Mouse (Mus musculus): ENCODE measurements around the gene Elmo2. TPM values are rescaled to one million over a fixed set of nuclear protein-coding genes. Genes with fewer than 3 reads are reported as not detected.

The Elmo2 gene
- total and polyA plus RNA-seq, 3 experiments: 17.4 to 27.6 TPM; not detected in 1

GRCm38 (mm10) chr2:165349466-165349865, 23.2 kb upstream of the Elmo2 start:
- no peaks in the 10 kb centered on the region for H3K27me3 ChIP-seq (ENCODE audit: control insufficient read depth in 1 of 2, insufficient read depth in 2 of 2, low read length in 2 of 2)
- H3K9ac ChIP-seq (ENCODE audit: control insufficient read depth, low read depth, low read length, poor library complexity, severe bottlenecking): no peak overlapping the region
- no peak for DNase-seq (ENCODE audit: low read depth, low spot score)
- H3K27ac ChIP-seq (ENCODE audit: control insufficient read depth, low read depth, low read length): no peak overlapping the region
- no peaks in the 10 kb centered on the region for H3K79me2 ChIP-seq (ENCODE audit: control insufficient read depth, insufficient read depth, low read length, poor library complexity)
- no peaks in the 10 kb centered on the region for H3K4me1 ChIP-seq (ENCODE audit: control insufficient read depth in 1 of 2, insufficient read depth in 2 of 2, low read length in 2 of 2)
- no peaks in the 10 kb centered on the region for H3K9me3 ChIP-seq (replicated peaks; ENCODE audit: insufficient read depth, low read length)
- no peaks in the 10 kb centered on the region for H3K36me3 ChIP-seq (ENCODE audit: control insufficient read depth in 1 of 2, insufficient read depth in 2 of 2, low read length in 2 of 2)
- no peak overlapping the region for H3K4me3 ChIP-seq (ENCODE audit: control insufficient read depth in 1 of 2, insufficient read depth in 1 of 2, low read depth in 2 of 2, low read length in 2 of 2)
- no peak for TF ChIP-seq RCOR1 (IDR thresholded peaks at IDR 0.05; ENCODE audit: low read depth, low read length)

- Histone ChIP-seq H3K9ac (ENCODE audit: control insufficient read depth, low read depth, low read length, poor library complexity, severe bottlenecking) (no peak overlapping the region), H3K27me3 (ENCODE audit: control insufficient read depth in 1 of 2, insufficient read depth in 2 of 2, low read length in 2 of 2) (no peaks in the 10 kb centered on the region), H3K4me3 (ENCODE audit: control insufficient read depth in 1 of 2, insufficient read depth in 1 of 2, low read depth in 2 of 2, low read length in 2 of 2) (no peak overlapping the region), H3K79me2 (ENCODE audit: control insufficient read depth, insufficient read depth, low read length, poor library complexity) (no peaks in the 10 kb centered on the region), H3K36me3 (ENCODE audit: control insufficient read depth in 1 of 2, insufficient read depth in 2 of 2, low read length in 2 of 2) (no peaks in the 10 kb centered on the region), H3K4me1 (ENCODE audit: control insufficient read depth in 1 of 2, insufficient read depth in 2 of 2, low read length in 2 of 2) (no peaks in the 10 kb centered on the region), H3K27ac (ENCODE audit: control insufficient read depth, low read depth, low read length) (no peak overlapping the region), H3K9me3 (replicated peaks; ENCODE audit: insufficient read depth, low read length) (no peaks in the 10 kb centered on the region)
- TF ChIP-seq GATA1 (IDR thresholded peaks at IDR 0.05; ENCODE audit: low read depth, low read length) (no peak), MYB (IDR thresholded peaks at IDR 0.05; ENCODE audit: low read depth, low read length) (no peak), RCOR1 (IDR thresholded peaks at IDR 0.05; ENCODE audit: low read depth, low read length) (no peak)
- DNase-seq (ENCODE audit: low read depth, low spot score): no peak
These were observed 19.9 kb upstream of the Elmo2 start for GRCm38 (mm10) chr2:165346180-165346579.

DNA sequence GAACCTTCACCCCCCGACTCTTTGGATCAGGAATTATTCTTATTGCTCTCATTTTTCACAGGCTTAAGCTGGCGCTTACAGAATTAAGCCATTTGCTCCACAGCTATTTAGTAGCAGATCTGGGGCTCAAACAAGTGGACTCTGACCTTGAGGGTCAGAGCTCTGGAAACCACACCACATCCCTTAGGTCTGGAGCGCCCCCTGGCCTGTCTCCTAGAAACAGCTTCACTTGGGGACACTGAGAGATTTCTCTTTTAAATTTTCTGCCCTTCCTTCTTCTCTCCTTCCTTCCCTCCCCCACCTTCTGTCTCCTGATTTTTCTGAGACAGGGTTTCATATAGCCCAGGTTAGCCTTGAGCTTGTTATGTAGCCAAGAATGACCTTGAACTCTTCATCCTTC, 10.9 kb upstream of the Elmo2 start:
- Histone ChIP-seq H3K27ac (ENCODE audit: control insufficient read depth, low read depth, low read length) (no peak overlapping the region), H3K36me3 (ENCODE audit: control insufficient read depth in 1 of 2, insufficient read depth in 2 of 2, low read length in 2 of 2) (peaks cover 0 to 5% of the 10 kb centered on the region in 2 experiments; a peak in 2 of 4 replicates), H3K27me3 (ENCODE audit: control insufficient read depth in 1 of 2, insufficient read depth in 2 of 2, low read length in 2 of 2) (no peaks in the 10 kb centered on the region), H3K9ac (ENCODE audit: control insufficient read depth, low read depth, low read length, poor library complexity, severe bottlenecking) (no peak overlapping the region), H3K4me3 (ENCODE audit: control insufficient read depth in 1 of 2, insufficient read depth in 1 of 2, low read depth in 2 of 2, low read length in 2 of 2) (no peak overlapping the region), H3K9me3 (replicated peaks; ENCODE audit: insufficient read depth, low read length) (no peaks in the 10 kb centered on the region), H3K4me1 (ENCODE audit: control insufficient read depth in 1 of 2, insufficient read depth in 2 of 2, low read length in 2 of 2) (peaks cover 0 to 11% of the 10 kb centered on the region in 2 experiments; a peak in 2 of 4 replicates), H3K79me2 (ENCODE audit: control insufficient read depth, insufficient read depth, low read length, poor library complexity) (no peaks in the 10 kb centered on the region)
- DNase-seq (ENCODE audit: low read depth, low spot score): no peak
- TF ChIP-seq MEF2A (IDR thresholded peaks at IDR 0.05; ENCODE audit: extremely low read depth, insufficient replicate concordance, low read depth, low read length, poor library complexity, severe bottlenecking) (no peak), SMC3 (IDR thresholded peaks at IDR 0.05; ENCODE audit: low read depth, low read length) (peak; percentile 62), NRF1 (IDR thresholded peaks at IDR 0.05; ENCODE audit: insufficient read depth, low read depth, low read length, poor library complexity, severe bottlenecking) (no peak), CHD1 (IDR thresholded peaks at IDR 0.05; ENCODE audit: low read depth, low read length) (no peak), ZNF384 (IDR thresholded peaks at IDR 0.05; ENCODE audit: low read depth, low read length) (no peak), EP300 (IDR thresholded peaks at IDR 0.05; ENCODE audit: low read depth in 1 of 2, low read length in 2 of 2) (no peak), GABPA (IDR thresholded peaks at IDR 0.05; ENCODE audit: low read depth, low read length) (no peak), MXI1 (IDR thresholded peaks at IDR 0.05; ENCODE audit: low read depth, low read length) (no peak), RAD21 (IDR thresholded peaks at IDR 0.05; ENCODE audit: low read depth, low read length) (peak; percentile 62), TBP (IDR thresholded peaks at IDR 0.05; ENCODE audit: low read depth, low read length) (no peak), CTCF (IDR thresholded peaks at IDR 0.05 in 2 of 3, conservative IDR thresholded peaks at IDR 0.05 in 1 of 3; ENCODE audit: control insufficient read depth in 1 of 3, insufficient read depth in 1 of 3, low read depth in 2 of 3, low read length in 3 of 3, poor library complexity in 1 of 3, severe bottlenecking in 1 of 3) (peak; percentile 44 to 67 (median 62)), MYC (IDR thresholded peaks at IDR 0.05; ENCODE audit: low read depth, low read length) (no peak), TCF12 (IDR thresholded peaks at IDR 0.05; ENCODE audit: low read depth, low read length) (no peak), ELF1 (IDR thresholded peaks at IDR 0.05; ENCODE audit: low read depth, low read length) (no peak), UBTF (IDR thresholded peaks at IDR 0.05; ENCODE audit: borderline replicate concordance, insufficient read depth, low read depth, low read length) (no peak), ZC3H11A (IDR thresholded peaks at IDR 0.05; ENCODE audit: low read depth, low read length) (peak; percentile 52), ZKSCAN1 (IDR thresholded peaks at IDR 0.05; ENCODE audit: low read depth, low read length) (no peak), USF1 (IDR thresholded peaks at IDR 0.05; ENCODE audit: low read depth, low read length) (no peak), SIN3A (IDR thresholded peaks at IDR 0.05; ENCODE audit: low read length) (no peak), MAZ (IDR thresholded peaks at IDR 0.05; ENCODE audit: low read depth, low read length) (no peak), KAT2A (conservative IDR thresholded peaks at IDR 0.05; ENCODE audit: low read depth, low read length) (no peak), POLR2AphosphoS2 (IDR thresholded peaks at IDR 0.05; ENCODE audit: low read length) (no peak), USF2 (IDR thresholded peaks at IDR 0.05; ENCODE audit: borderline replicate concordance in 1 of 2, insufficient read depth in 1 of 2, low read depth in 1 of 2, low read length in 2 of 2) (no peak)

All from MEL (cell line).